Mouse (Mus musculus) testis, adult 2 months (tissue): Measurements from ENCODE around the gene Acot4.

Experiments used
- CTCF ChIP-seq: fragments of 200-500 bp; IDR thresholded peaks from 2 replicates; pipeline ENCODE4 v1.5.1; 2012; ENCODE audit warnings: low read depth, mild to moderate bottlenecking, inconsistent platforms, low read length, moderate library complexity; ENCODE audit not compliant: control insufficient read depth, insufficient read depth, insufficient replicate concordance
- POLR2A ChIP-seq: fragments of 200-500 bp; IDR thresholded peaks from 2 replicates; pipeline ENCODE4 v1.6.1; 2012; ENCODE audit warnings: low read depth, mild to moderate bottlenecking, inconsistent platforms, low read length, moderate library complexity; ENCODE audit not compliant: control insufficient read depth

- TF ChIP-seq CTCF, result no peak
- no peak for TF ChIP-seq POLR2A
These were observed 26.4 kb downstream of the Acot4 start for GRCm38 (mm10) chr12:84064621-84065020.
